Mouse (Mus musculus): ENCODE data around the gene Grk6. TPM values are rescaled to one million over a fixed set of nuclear protein-coding genes. Genes with fewer than 3 reads are reported as not detected.

Grk6 gene
- total and polyA plus RNA-seq, 3 experiments: 83.2 to 96.7 TPM; not detected in 1

GRCm38 (mm10) chr13:55474621-55475069 is 29.8 kb downstream of the Grk6 start:
- no peak overlapping the region for H3K4me3 ChIP-seq (ENCODE audit: control insufficient read depth in 1 of 2, insufficient read depth in 1 of 2, low read depth in 2 of 2, low read length in 2 of 2)
- DNase-seq (ENCODE audit: low read depth, low spot score): peak; percentile 74
- H3K27me3 ChIP-seq (ENCODE audit: control insufficient read depth in 1 of 2, insufficient read depth in 2 of 2, low read length in 2 of 2): no peaks in the 10 kb centered on the region
- no peak overlapping the region for H3K27ac ChIP-seq (ENCODE audit: control insufficient read depth, low read depth, low read length)
- H3K79me2 ChIP-seq (ENCODE audit: control insufficient read depth, insufficient read depth, low read length, poor library complexity): no peaks in the 10 kb centered on the region; the same call in 1 of the 2 replicates
- TF ChIP-seq ZMIZ1 (IDR thresholded peaks at IDR 0.05; ENCODE audit: low read depth, low read length) (no peak), E2F4 (IDR thresholded peaks at IDR 0.05; ENCODE audit: borderline replicate concordance, low read depth, low read length) (no peak), ETS1 (IDR thresholded peaks at IDR 0.05; ENCODE audit: low read depth, low read length) (peak; percentile 16; the same call in 1 of the 2 replicates), TAL1 (IDR thresholded peaks at IDR 0.05; ENCODE audit: low read length) (no peak), MXI1 (IDR thresholded peaks at IDR 0.05; ENCODE audit: low read depth, low read length) (no peak), SIN3A (IDR thresholded peaks at IDR 0.05; ENCODE audit: low read length) (peak; percentile 45; the same call in 1 of the 2 replicates)
- peaks cover 4 to 15% of the 10 kb centered on the region in 2 experiments; a peak in 3 of 4 replicates for H3K4me1 ChIP-seq (ENCODE audit: control insufficient read depth in 1 of 2, insufficient read depth in 2 of 2, low read length in 2 of 2)
- no peak overlapping the region for H3K9ac ChIP-seq (ENCODE audit: control insufficient read depth, low read depth, low read length, poor library complexity, severe bottlenecking)
- H3K9me3 ChIP-seq (replicated peaks; ENCODE audit: insufficient read depth, low read length): no peaks in the 10 kb centered on the region
- H3K36me3 ChIP-seq (ENCODE audit: control insufficient read depth in 1 of 2, insufficient read depth in 2 of 2, low read length in 2 of 2): peaks cover 0 to 5% of the 10 kb centered on the region in 2 experiments; a peak in 2 of 4 replicates

GRCm38 (mm10) chr13:55475750-55476149 is 30.9 kb downstream of the Grk6 start:
- Histone ChIP-seq H3K27me3 (ENCODE audit: control insufficient read depth in 1 of 2, insufficient read depth in 2 of 2, low read length in 2 of 2) (no peaks in the 10 kb centered on the region), H3K9me3 (replicated peaks; ENCODE audit: insufficient read depth, low read length) (no peaks in the 10 kb centered on the region), H3K4me1 (ENCODE audit: control insufficient read depth in 1 of 2, insufficient read depth in 2 of 2, low read length in 2 of 2) (peaks cover 5 to 17% of the 10 kb centered on the region in 2 experiments; a peak in 3 of 4 replicates), H3K79me2 (ENCODE audit: control insufficient read depth, insufficient read depth, low read length, poor library complexity) (no peaks in the 10 kb centered on the region; the same call in 1 of the 2 replicates), H3K4me3 (ENCODE audit: control insufficient read depth in 1 of 2, insufficient read depth in 1 of 2, low read depth in 2 of 2, low read length in 2 of 2) (no peak overlapping the region), H3K27ac (ENCODE audit: control insufficient read depth, low read depth, low read length) (no peak overlapping the region), H3K36me3 (ENCODE audit: control insufficient read depth in 1 of 2, insufficient read depth in 2 of 2, low read length in 2 of 2) (peaks cover 0 to 6% of the 10 kb centered on the region in 2 experiments; a peak in 2 of 4 replicates), H3K9ac (ENCODE audit: control insufficient read depth, low read depth, low read length, poor library complexity, severe bottlenecking) (no peak overlapping the region)
- DNase-seq (ENCODE audit: low read depth, low spot score): no peak
- TF ChIP-seq MXI1 (IDR thresholded peaks at IDR 0.05; ENCODE audit: low read depth, low read length): no peak
- TF ChIP-seq SIN3A (IDR thresholded peaks at IDR 0.05; ENCODE audit: low read length): no peak
- TF ChIP-seq POLR2A (IDR thresholded peaks at IDR 0.05; ENCODE audit: control insufficient read depth in 1 of 2, insufficient read depth in 1 of 2, low read depth in 1 of 2, low read length in 2 of 2, poor library complexity in 1 of 2): no peak
- no peak for TF ChIP-seq HCFC1 (IDR thresholded peaks at IDR 0.05; ENCODE audit: low read depth, low read length)
- TF ChIP-seq SMC3 (IDR thresholded peaks at IDR 0.05; ENCODE audit: low read depth, low read length): no peak
- no peak for TF ChIP-seq MAFK (IDR thresholded peaks at IDR 0.05; ENCODE audit: borderline replicate concordance, low read depth, low read length)
- TF ChIP-seq USF1 (IDR thresholded peaks at IDR 0.05; ENCODE audit: low read depth, low read length): no peak
- no peak for TF ChIP-seq GABPA (IDR thresholded peaks at IDR 0.05; ENCODE audit: low read depth, low read length)
- TF ChIP-seq E2F4 (IDR thresholded peaks at IDR 0.05; ENCODE audit: borderline replicate concordance, low read depth, low read length): no peak
- TF ChIP-seq TAL1 (IDR thresholded peaks at IDR 0.05; ENCODE audit: low read length): no peak
- no peak for TF ChIP-seq ZMIZ1 (IDR thresholded peaks at IDR 0.05; ENCODE audit: low read depth, low read length)
- no peak for TF ChIP-seq NELFE (IDR thresholded peaks at IDR 0.05; ENCODE audit: low read depth, low read length)

- Histone ChIP-seq H3K9ac (ENCODE audit: control insufficient read depth, low read depth, low read length, poor library complexity, severe bottlenecking) (no peak overlapping the region), H3K4me3 (ENCODE audit: control insufficient read depth in 1 of 2, insufficient read depth in 1 of 2, low read depth in 2 of 2, low read length in 2 of 2) (no peak overlapping the region), H3K27ac (ENCODE audit: control insufficient read depth, low read depth, low read length) (no peak overlapping the region), H3K9me3 (replicated peaks; ENCODE audit: insufficient read depth, low read length) (no peaks in the 10 kb centered on the region), H3K79me2 (ENCODE audit: control insufficient read depth, insufficient read depth, low read length, poor library complexity) (no peaks in the 10 kb centered on the region; the same call in 1 of the 2 replicates), H3K36me3 (ENCODE audit: control insufficient read depth in 1 of 2, insufficient read depth in 2 of 2, low read length in 2 of 2) (peaks cover 0 to 6% of the 10 kb centered on the region in 2 experiments; a peak in 2 of 4 replicates), H3K4me1 (ENCODE audit: control insufficient read depth in 1 of 2, insufficient read depth in 2 of 2, low read length in 2 of 2) (peaks cover 5 to 17% of the 10 kb centered on the region in 2 experiments; a peak in 3 of 4 replicates), H3K27me3 (ENCODE audit: control insufficient read depth in 1 of 2, insufficient read depth in 2 of 2, low read length in 2 of 2) (no peaks in the 10 kb centered on the region)
- DNase-seq (ENCODE audit: low read depth, low spot score): no peak
- no peak for TF ChIP-seq TCF12 (IDR thresholded peaks at IDR 0.05; ENCODE audit: low read depth, low read length)
- no peak for TF ChIP-seq ETS1 (IDR thresholded peaks at IDR 0.05; ENCODE audit: low read depth, low read length)
- no peak for TF ChIP-seq RCOR1 (IDR thresholded peaks at IDR 0.05; ENCODE audit: low read depth, low read length)
Measured at GRCm38 (mm10) chr13:55476256-55476655, 31.4 kb downstream of the Grk6 start.
